Mouse (Mus musculus) thymus, adult 2 months (tissue): ENCODE data around the gene Slc25a54.

Experiments
- CTCF ChIP-seq: fragments of 200-500 bp; IDR thresholded peaks from 2 replicates; pipeline ENCODE4 v1.5.1; 2012; ENCODE audit warnings: mild to moderate bottlenecking, control low read depth, low read length, moderate library complexity, borderline replicate concordance; ENCODE audit not compliant: control insufficient read depth, poor library complexity, insufficient read depth; ENCODE audit errors: extremely low read depth
- POLR2A ChIP-seq: fragments of 200-500 bp; IDR thresholded peaks from 2 replicates; pipeline ENCODE4 v1.6.1; 2012; ENCODE audit warnings: mild to moderate bottlenecking, low read length, control low read depth, moderate library complexity; ENCODE audit not compliant: control insufficient read depth, poor library complexity, insufficient read depth; ENCODE audit errors: extremely low read depth

DNA sequence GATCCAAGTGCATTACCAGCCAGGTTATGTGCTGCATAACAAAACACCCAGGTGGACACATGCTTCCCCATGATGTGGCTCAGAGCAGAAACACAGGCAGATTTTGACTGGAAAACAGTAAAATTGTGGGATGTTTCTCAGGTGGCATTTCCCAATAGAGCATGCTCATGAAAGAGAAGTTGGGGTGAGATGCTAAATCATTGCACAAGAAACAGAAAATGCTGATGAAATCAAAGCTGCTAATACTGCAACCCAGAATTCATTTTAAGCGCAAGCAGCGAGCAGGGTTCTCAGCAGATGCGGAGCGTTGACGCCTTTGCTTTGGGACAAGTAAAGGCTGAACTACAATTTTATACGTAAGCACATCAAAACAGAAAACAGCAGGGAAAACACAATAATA lies 73.1 kb downstream of the Slc25a54 start:
- TF ChIP-seq POLR2A (no peak), CTCF (no peak)
